Mouse (Mus musculus) limb, embryonic 11.5 days (tissue): ENCODE results near the gene Kif24. TPM values are rescaled to one million over a fixed set of nuclear protein-coding genes. Genes with fewer than 3 reads are reported as not detected.
A peak's percentile ranks its signal among the peaks of the same experiment; 100 is the strongest.

ENCODE experiments used
- ATAC-seq: fragments of 200-750 bp; cut with Nextera tagmentation; 2 replicates; pipeline ENCODE4 v1.8.0; 2017; ENCODE audit warnings: low read depth; ENCODE audit not compliant: insufficient number of reproducible peaks, low FRiP score, low TSS enrichment
- DNase-seq: peaks from one replicate; pipeline ENCODE4 v3.0.0-alpha.2; 2015; ENCODE audit warnings: low spot score
- H3K27ac ChIP-seq: fragments of 300-500 bp; sonication (generic); replicated peaks from 2 replicates; pipeline ENCODE4 v1.5.1; 2014; ENCODE audit warnings: low read depth, mild to moderate bottlenecking, low read length
- H3K27me3 ChIP-seq: fragments of 300-500 bp; sonication (generic); 2 replicates; pipeline ENCODE4 v1.6.1; 2014; ENCODE audit warnings: mild to moderate bottlenecking, low read length, mixed read lengths; ENCODE audit not compliant: control insufficient read depth, insufficient read depth
- H3K36me3 ChIP-seq: fragments of 300-500 bp; sonication (generic); 2 replicates; pipeline ENCODE4 v1.6.1; 2014; ENCODE audit warnings: mild to moderate bottlenecking, low read length, moderate library complexity, mixed read lengths; ENCODE audit not compliant: control insufficient read depth, insufficient read depth
- H3K4me1 ChIP-seq: fragments of 300-500 bp; sonication (generic); 2 replicates; pipeline ENCODE4 v1.6.1; 2014; ENCODE audit warnings: low read length, mixed read lengths; ENCODE audit not compliant: control insufficient read depth, insufficient read depth
- H3K4me2 ChIP-seq: fragments of 300-500 bp; sonication (generic); 2 replicates; pipeline ENCODE4 v1.6.1; 2014; ENCODE audit warnings: low read depth, mild to moderate bottlenecking, moderate library complexity; ENCODE audit not compliant: severe bottlenecking
- H3K4me3 ChIP-seq: fragments of 300-500 bp; sonication (generic); 2 replicates; pipeline ENCODE4 v1.5.1; 2014; ENCODE audit warnings: low read depth, low read length
- H3K9ac ChIP-seq: fragments of 300-500 bp; sonication (generic); 2 replicates; pipeline ENCODE4 v1.6.1; 2014; ENCODE audit warnings: mild to moderate bottlenecking, low read length
- H3K9me3 ChIP-seq: fragments of 300-500 bp; sonication (generic); 2 replicates; pipeline ENCODE4 v1.6.1; 2016; ENCODE audit warnings: low read length; ENCODE audit not compliant: control insufficient read depth
- WGBS: fragments of 180-500 bp; shearing (Covaris S2); extraction: QIAGEN DNeasy Blood & Tissue Kit; methylation state at CpG from one replicate; pipeline ENCODE4 v1.1.7; 2014; 5-methylcytosine and 5-hydroxymethylcytosine counted together
- polyA plus RNA-seq: library from polyadenylated mRNA; unstranded; fragments of >200 nt; fragmentation: Nextera tagmentation; extraction: Ambion mirVana; gene quantifications from 2 replicates; pipeline ENCODE4 v1.2.1, GENCODE M21; 2014

The Kif24 gene
- polyA plus RNA-seq, 1 experiment from 2014 or later = 7.4 TPM

DNA sequence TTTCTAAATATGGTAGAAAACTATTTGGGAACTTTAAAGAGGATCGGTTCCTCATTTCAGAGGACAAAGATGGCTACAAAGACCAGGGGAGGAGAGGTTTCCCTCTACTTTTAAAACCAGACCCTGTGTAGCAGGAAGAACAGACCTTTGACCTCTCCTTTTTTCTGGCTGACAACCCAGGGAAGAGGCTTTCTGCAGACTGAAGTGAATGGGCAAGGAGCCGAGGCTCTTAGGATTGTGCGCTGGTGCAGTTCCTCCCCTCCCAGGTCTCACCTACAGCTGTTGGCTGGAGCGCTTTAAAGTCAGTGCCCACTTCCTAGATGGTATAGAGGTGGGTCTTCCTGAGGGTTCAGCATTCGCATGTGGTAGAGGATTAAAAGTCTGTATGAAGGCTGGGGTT lies 32.4 kb upstream of the Kif24 start:
- 37% methylated on average over 5 of the region's 5 CpGs for WGBS
- Histone ChIP-seq H3K4me2 (no peak overlapping the region), H3K4me3 (no peak overlapping the region), H3K4me1 (peaks cover 11% of the 10 kb centered on the region), H3K27me3 (peaks cover 63% of the 10 kb centered on the region), H3K36me3 (no peaks in the 10 kb centered on the region), H3K9me3 (no peaks in the 10 kb centered on the region), H3K27ac (no peak overlapping the region), H3K9ac (no peak overlapping the region)
- ATAC-seq (no peak), DNase-seq (no peak)

GRCm38 (mm10) chr4:41495850-41496249 lies 31.2 kb upstream of the Kif24 start:
- Histone ChIP-seq H3K4me1 (peaks cover 11% of the 10 kb centered on the region), H3K27ac (no peak overlapping the region), H3K27me3 (peaks cover 54% of the 10 kb centered on the region), H3K4me3 (no peak overlapping the region), H3K9ac (no peak overlapping the region), H3K4me2 (no peak overlapping the region), H3K36me3 (no peaks in the 10 kb centered on the region), H3K9me3 (no peaks in the 10 kb centered on the region)
- WGBS = 91% methylated on average over 11 of the region's 11 CpGs
- DNase-seq (no peak), ATAC-seq (no peak)

GRCm38 (mm10) chr4:41495076-41495475 lies 30.4 kb upstream of the Kif24 start:
- Histone ChIP-seq H3K9ac (no peak overlapping the region), H3K36me3 (no peaks in the 10 kb centered on the region), H3K4me3 (no peak overlapping the region), H3K9me3 (no peaks in the 10 kb centered on the region), H3K4me2 (no peak overlapping the region), H3K27me3 (peaks cover 46% of the 10 kb centered on the region), H3K27ac (no peak overlapping the region), H3K4me1 (peaks cover 11% of the 10 kb centered on the region)
- DNase-seq = no peak
- no peak for ATAC-seq
- WGBS = 88% methylated on average over 4 of the region's 4 CpGs

GRCm38 (mm10) chr4:41494378-41494777 lies 29.7 kb upstream of the Kif24 start:
- peaks cover 39% of the 10 kb centered on the region for H3K27me3 ChIP-seq
- no peak for ATAC-seq

DNA sequence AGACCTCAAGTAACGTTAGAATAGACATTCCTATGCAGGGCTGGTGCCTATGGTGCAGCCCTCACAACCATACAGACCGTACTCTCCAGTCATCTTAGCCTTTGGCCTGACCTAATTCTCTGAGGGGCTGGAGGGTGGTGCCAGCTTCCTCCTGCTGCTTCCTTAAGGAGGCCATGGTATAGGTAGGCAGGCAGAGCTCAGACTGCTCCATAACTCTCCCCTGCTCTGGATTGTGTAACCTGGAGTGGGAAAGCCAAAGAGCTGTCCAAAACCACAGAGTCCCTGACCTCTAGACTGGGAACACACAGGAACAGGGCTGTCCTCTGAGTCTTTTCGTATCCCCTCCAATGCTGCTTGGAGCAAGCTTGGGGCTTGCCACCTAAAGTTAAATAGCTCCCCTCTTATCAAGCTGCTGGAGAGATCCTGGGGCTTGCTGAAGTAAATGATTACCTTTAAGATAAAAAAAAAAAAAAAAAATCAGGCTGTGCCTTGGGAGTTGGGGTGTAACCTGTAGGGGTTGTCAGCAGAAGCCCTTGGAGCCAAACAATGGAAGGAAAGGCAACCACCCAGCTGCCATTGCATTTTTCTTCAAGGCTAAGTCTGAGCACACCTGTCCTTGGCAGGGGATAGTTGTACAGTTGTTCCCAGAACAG lies 28.9 kb upstream of the Kif24 start:
- ATAC-seq (no peak), DNase-seq (no peak)
- WGBS = 80% methylated on average over 3 of the region's 3 CpGs
- peaks cover 6% of the 10 kb centered on the region for H3K4me1 ChIP-seq
- no peaks in the 10 kb centered on the region for H3K9me3 ChIP-seq
- no peak overlapping the region for H3K27ac ChIP-seq
- H3K9ac ChIP-seq = no peak overlapping the region
- H3K4me2 ChIP-seq = no peak overlapping the region
- peaks cover 31% of the 10 kb centered on the region for H3K27me3 ChIP-seq
- H3K36me3 ChIP-seq = no peaks in the 10 kb centered on the region
- H3K4me3 ChIP-seq = no peak overlapping the region

More at GRCm38 (mm10) chr4:41494378-41494777, 29.7 kb upstream of the Kif24 start:
- no peak for DNase-seq
- Histone ChIP-seq H3K9ac (no peak overlapping the region), H3K27ac (no peak overlapping the region), H3K4me1 (peaks cover 11% of the 10 kb centered on the region), H3K9me3 (no peaks in the 10 kb centered on the region), H3K4me3 (no peak overlapping the region), H3K4me2 (no peak overlapping the region), H3K36me3 (no peaks in the 10 kb centered on the region)
- WGBS = 41% methylated on average over 3 of the region's 3 CpGs

- Histone ChIP-seq H3K36me3 (no peaks in the 10 kb centered on the region), H3K27ac (no peak overlapping the region), H3K27me3 (peaks cover 25% of the 10 kb centered on the region), H3K4me3 (no peak overlapping the region), H3K9me3 (no peaks in the 10 kb centered on the region), H3K4me1 (peaks cover 4% of the 10 kb centered on the region; the same call in 1 of the 2 replicates), H3K4me2 (no peak overlapping the region), H3K9ac (no peak overlapping the region)
- no peak for ATAC-seq
- 82% methylated on average over 7 of the region's 7 CpGs for WGBS
- DNase-seq = no peak
Observed at GRCm38 (mm10) chr4:41492951-41493350, 28.3 kb upstream of the Kif24 start.

- Histone ChIP-seq H3K27ac (peak overlapping the region; percentile 62; the same call in 1 of the 2 replicates), H3K9me3 (no peaks in the 10 kb centered on the region), H3K4me1 (peaks cover 17% of the 10 kb centered on the region), H3K27me3 (no peaks in the 10 kb centered on the region), H3K4me3 (no peak overlapping the region), H3K36me3 (no peaks in the 10 kb centered on the region), H3K9ac (no peak overlapping the region), H3K4me2 (no peak overlapping the region)
- WGBS = 15% methylated on average over 6 of the region's 6 CpGs
- ATAC-seq (peak; percentile 88), DNase-seq (peak; percentile 77)
Observed at GRCm38 (mm10) chr4:41481601-41482017, 16.9 kb upstream of the Kif24 start.

- ATAC-seq = no peak
- Histone ChIP-seq H3K4me1 (peaks cover 17% of the 10 kb centered on the region), H3K4me2 (no peak overlapping the region), H3K9me3 (no peaks in the 10 kb centered on the region), H3K36me3 (no peaks in the 10 kb centered on the region), H3K27ac (no peak overlapping the region), H3K9ac (no peak overlapping the region), H3K27me3 (no peaks in the 10 kb centered on the region), H3K4me3 (no peak overlapping the region)
- DNase-seq = no peak
- WGBS = 86% methylated on average over 8 of the region's 8 CpGs
Observed at GRCm38 (mm10) chr4:41480254-41480653, 15.6 kb upstream of the Kif24 start.

DNA sequence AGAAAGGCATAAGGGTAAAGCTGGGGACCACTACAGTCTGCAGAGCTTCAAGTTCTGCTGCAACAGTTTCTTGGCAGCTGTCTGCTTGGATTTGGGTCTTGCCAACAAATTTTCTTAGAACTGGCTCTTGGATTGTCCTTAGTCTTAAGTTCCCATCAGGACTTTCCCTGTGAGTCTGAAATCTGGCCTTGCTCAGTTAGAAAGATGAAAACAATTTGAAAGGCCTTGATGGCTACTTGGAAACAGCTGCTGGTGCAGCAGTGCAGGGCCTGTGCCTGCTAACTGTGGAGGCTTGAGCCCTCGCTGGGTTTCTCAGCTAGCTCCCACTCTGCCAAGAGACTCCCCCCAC lies 14.7 kb upstream of the Kif24 start:
- DNase-seq = no peak
- no peak overlapping the region for H3K4me2 ChIP-seq
- 52% methylated on average over 1 of the region's 1 CpGs for WGBS
- H3K4me1 ChIP-seq = peaks cover 17% of the 10 kb centered on the region
- no peak for ATAC-seq
- H3K4me3 ChIP-seq = no peak overlapping the region
- no peaks in the 10 kb centered on the region for H3K36me3 ChIP-seq
- H3K9ac ChIP-seq = no peak overlapping the region
- no peak overlapping the region for H3K27ac ChIP-seq
- H3K9me3 ChIP-seq = no peaks in the 10 kb centered on the region
- H3K27me3 ChIP-seq = no peaks in the 10 kb centered on the region
